Mouse (Mus musculus) testis, adult 2 months (tissue): Measurements from ENCODE around the gene C2. TPM values are rescaled to one million over a fixed set of nuclear protein-coding genes. Genes with fewer than 3 reads are reported as not detected.
A peak's percentile ranks its signal among the peaks of the same experiment; 100 is the strongest.
"Not testable (repeated sequence)": the region's sequence is repeated elsewhere in the genome, so short reads cannot be mapped to it uniquely, and the experiment has no call there.

Experiments used
- H3K27ac ChIP-seq: fragments of 200-500 bp; 2 replicates; pipeline ENCODE4 v1.5.1; 2012; ENCODE audit warnings: low read depth, low read length; ENCODE audit not compliant: control insufficient read depth, insufficient read depth
- H3K27me3 ChIP-seq: fragments of 200-500 bp; 2 replicates; pipeline ENCODE4 v1.6.1; 2012; ENCODE audit warnings: mild to moderate bottlenecking, low read length, moderate library complexity; ENCODE audit not compliant: control insufficient read depth, insufficient read depth
- H3K36me3 ChIP-seq: fragments of 200-500 bp; 2 replicates; pipeline ENCODE4 v1.6.1; 2012; ENCODE audit warnings: mild to moderate bottlenecking, low read length; ENCODE audit not compliant: control insufficient read depth, insufficient read depth
- H3K4me1 ChIP-seq: fragments of 200-500 bp; 2 replicates; pipeline ENCODE4 v1.6.1; 2012; ENCODE audit warnings: low read length; ENCODE audit not compliant: control insufficient read depth, insufficient read depth
- H3K4me3 ChIP-seq: fragments of 200-500 bp; 2 replicates; pipeline ENCODE4 v1.5.1; 2012; ENCODE audit warnings: low read depth, mild to moderate bottlenecking, low read length, moderate library complexity, mixed read lengths; ENCODE audit not compliant: control insufficient read depth
- CTCF ChIP-seq: fragments of 200-500 bp; IDR thresholded peaks from 2 replicates; pipeline ENCODE4 v1.5.1; 2012; ENCODE audit warnings: low read depth, mild to moderate bottlenecking, inconsistent platforms, low read length, moderate library complexity; ENCODE audit not compliant: control insufficient read depth, insufficient read depth, insufficient replicate concordance
- POLR2A ChIP-seq: fragments of 200-500 bp; IDR thresholded peaks from 2 replicates; pipeline ENCODE4 v1.6.1; 2012; ENCODE audit warnings: low read depth, mild to moderate bottlenecking, inconsistent platforms, low read length, moderate library complexity; ENCODE audit not compliant: control insufficient read depth
- polyA plus RNA-seq: library from polyadenylated mRNA; depleted of rRNA; stranded (reverse); fragments of >200 nt; gene quantifications from 2 replicates; pipeline ENCODE4 v1.2.3, GENCODE M21; 2012

The C2 gene
- polyA plus RNA-seq, 1 experiment = 15.3 TPM

GRCm38 (mm10) chr17:34910982-34911381, 12.9 kb upstream of the C2 start:
- Histone ChIP-seq H3K4me3 (no peak overlapping the region), H3K36me3 (no peaks in the 10 kb centered on the region; the same call in 1 of the 2 replicates), H3K4me1 (peaks cover 13% of the 10 kb centered on the region)

GRCm38 (mm10) chr17:34902895-34903294, 4.8 kb upstream of the C2 start:
- no peak for TF ChIP-seq POLR2A
- no peak for TF ChIP-seq CTCF
- Histone ChIP-seq H3K4me1 (peaks cover 2% of the 10 kb centered on the region), H3K36me3 (peaks cover 3% of the 10 kb centered on the region; the same call in 1 of the 2 replicates), H3K4me3 (no peak overlapping the region), H3K27me3 (no peaks in the 10 kb centered on the region), H3K27ac (no peak overlapping the region)

More at GRCm38 (mm10) chr17:34910982-34911381, 12.9 kb upstream of the C2 start:
- no peak for TF ChIP-seq POLR2A
- Histone ChIP-seq H3K27ac (no peak overlapping the region), H3K27me3 (no peaks in the 10 kb centered on the region)

GRCm38 (mm10) chr17:34901948-34902347, 3.9 kb upstream of the C2 start:
- not testable (repeated sequence) for H3K27ac ChIP-seq, H3K4me1 ChIP-seq, H3K36me3 ChIP-seq, H3K27me3 ChIP-seq, H3K4me3 ChIP-seq

GRCm38 (mm10) chr17:34900826-34901225, 2.8 kb upstream of the C2 start:
- not testable (repeated sequence) for H3K4me1 ChIP-seq, H3K27me3 ChIP-seq, H3K27ac ChIP-seq, H3K36me3 ChIP-seq, H3K4me3 ChIP-seq

- TF ChIP-seq POLR2A (no peak), CTCF (no peak)
- Histone ChIP-seq H3K4me1 (peaks cover 13% of the 10 kb centered on the region), H3K27ac (peak overlapping the region; percentile 83), H3K4me3 (peak overlapping the region; percentile 91), H3K27me3 (no peaks in the 10 kb centered on the region), H3K36me3 (peaks cover 3% of the 10 kb centered on the region; the same call in 1 of the 2 replicates)
These were observed 1.8 kb upstream of the C2 start for GRCm38 (mm10) chr17:34899890-34900243.

GRCm38 (mm10) chr17:34899053-34899889, 1.2 kb upstream of the C2 start:
- H3K36me3 ChIP-seq = peaks cover 3% of the 10 kb centered on the region; the same call in 1 of the 2 replicates

GRCm38 (mm10) chr17:34898706-34899052, 614 bp upstream of the C2 start:
- Histone ChIP-seq H3K4me3 (peak overlapping the region; percentile 91), H3K36me3 (peaks cover 3% of the 10 kb centered on the region; the same call in 1 of the 2 replicates), H3K27me3 (no peaks in the 10 kb centered on the region), H3K27ac (no peak overlapping the region), H3K4me1 (peaks cover 19% of the 10 kb centered on the region)
- no peak for TF ChIP-seq CTCF
- no peak for TF ChIP-seq POLR2A

More at GRCm38 (mm10) chr17:34899053-34899889, 1.2 kb upstream of the C2 start:
- Histone ChIP-seq H3K4me3 (peak overlapping the region; percentile 91), H3K27me3 (no peaks in the 10 kb centered on the region), H3K27ac (peak overlapping the region; percentile 83), H3K4me1 (peaks cover 15% of the 10 kb centered on the region)
- no peak for TF ChIP-seq CTCF
- no peak for TF ChIP-seq POLR2A
